Mouse (Mus musculus): ENCODE measurements around the gene 6430550D23Rik.
A peak's percentile ranks its signal among the peaks of the same experiment; 100 is the strongest.

Gene 6430550D23Rik

DNA sequence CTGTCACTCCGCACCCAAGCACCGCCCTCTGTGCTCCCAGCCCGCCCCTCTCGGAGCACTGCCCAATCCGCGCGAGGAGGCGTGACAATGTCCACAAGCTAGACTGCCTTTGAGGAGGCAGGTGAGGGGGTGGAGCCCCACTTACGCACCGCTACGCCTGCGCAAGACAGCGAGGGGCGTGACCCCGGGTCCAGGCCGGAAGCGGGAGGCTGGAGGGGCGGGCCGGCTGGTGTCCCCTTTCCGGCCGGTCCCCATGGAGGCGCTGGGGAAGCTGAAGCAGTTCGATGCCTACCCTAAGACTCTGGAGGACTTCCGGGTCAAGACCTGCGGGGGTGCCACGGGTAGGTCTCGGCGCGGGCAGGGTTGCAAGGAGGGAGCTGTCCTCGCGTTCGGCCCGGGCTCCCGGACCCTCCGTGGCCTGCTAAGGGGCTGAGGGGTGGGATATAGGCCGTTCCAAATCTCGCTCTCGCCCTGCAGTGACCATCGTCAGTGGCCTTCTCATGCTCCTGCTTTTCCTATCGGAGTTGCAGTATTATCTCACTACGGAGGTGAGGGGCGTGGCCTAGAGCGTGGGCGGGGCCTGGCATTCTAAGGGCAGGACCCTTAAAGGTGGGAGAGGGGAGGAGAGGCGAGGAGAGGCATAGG, at the start of gene 6430550D23Rik, which contains the start of gene Ergic3:
6430550D23Rik (minus strand) TSS at position 90 of the 645 bp plus-strand sequence.
Ergic3 (plus strand) TSS at position 158 of the 645 bp plus-strand sequence.
- peak; percentile 96 for DNase-seq (ENCODE audit: low spot score)

GRCm38 (mm10) chr2:156052816-156053215, 45.0 kb upstream of the 6430550D23Rik start, which contains the start of gene Fer1l4:
TSS of gene Fer1l4 (minus strand) at chr2:156052947.
- DNase-seq (ENCODE audit: low spot score): peak; percentile 57

DNA sequence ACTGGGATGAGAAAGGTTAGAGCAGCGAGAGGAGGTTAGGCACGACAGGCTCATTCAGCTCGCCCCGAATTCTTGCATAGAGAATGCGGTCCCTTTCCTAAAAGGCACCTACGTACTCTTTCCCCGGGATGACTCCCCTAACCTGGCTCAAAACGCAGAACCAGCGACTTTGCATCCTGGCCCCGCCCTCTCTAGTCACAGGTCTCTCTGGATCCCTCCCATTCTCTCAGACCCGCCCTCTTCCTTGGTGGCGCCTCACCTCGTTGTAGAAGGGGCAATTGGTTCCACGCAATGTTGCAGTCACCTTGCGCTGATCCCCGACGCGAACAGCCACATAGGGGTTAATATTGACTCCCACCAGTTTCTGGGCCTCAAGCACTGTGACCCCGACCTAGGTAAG, 40.2 kb upstream of the 6430550D23Rik start:
- no peak for DNase-seq (ENCODE audit: low spot score)

- DNase-seq (ENCODE audit: low spot score): no peak
These were observed 35.1 kb upstream of the 6430550D23Rik start for GRCm38 (mm10) chr2:156042903-156043302.

GRCm38 (mm10) chr2:156039390-156039789, 31.6 kb upstream of the 6430550D23Rik start:
- DNase-seq (ENCODE audit: low spot score): no peak

DNA sequence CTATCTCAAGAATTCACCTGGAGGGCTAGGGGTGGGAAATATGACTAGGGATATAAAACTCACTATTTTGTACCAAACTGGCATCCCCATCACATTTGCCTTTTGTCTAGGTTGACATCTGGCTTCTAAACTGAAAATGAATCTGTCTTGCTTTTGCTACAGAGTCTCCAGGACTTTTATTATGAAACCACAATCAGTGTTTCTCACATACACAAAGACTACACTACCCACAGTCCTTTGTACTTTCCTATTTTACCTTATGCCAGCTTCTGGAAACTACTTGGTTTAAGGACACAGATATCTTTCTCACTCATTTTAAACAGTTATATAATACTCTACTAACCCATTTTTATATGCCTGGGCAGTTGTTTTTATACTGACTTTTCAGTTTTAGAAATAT, 17.7 kb upstream of the 6430550D23Rik start:
- DNase-seq (ENCODE audit: low spot score): no peak

DNA sequence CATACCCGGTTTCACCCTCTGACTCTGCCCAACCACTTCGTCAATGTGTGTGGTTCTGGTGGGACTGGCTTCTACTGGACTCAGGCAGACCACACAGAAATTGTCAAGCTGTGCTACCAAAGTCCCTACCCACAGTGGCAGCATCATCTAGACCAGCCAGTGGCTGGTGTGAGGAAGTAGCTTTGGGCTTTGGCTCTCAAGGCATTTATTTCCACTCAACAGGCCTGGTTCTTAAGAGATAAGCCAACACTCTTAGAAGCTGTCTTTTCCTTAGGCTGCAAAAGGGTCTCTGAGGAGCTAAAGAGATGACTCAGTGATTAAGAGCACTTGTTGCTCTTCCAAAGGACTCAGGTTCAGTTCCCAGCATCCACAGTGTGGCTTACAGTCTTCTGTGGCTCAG, 14.0 kb upstream of the 6430550D23Rik start:
- no peak for DNase-seq (ENCODE audit: low spot score)

GRCm38 (mm10) chr2:156021219-156021618, 13.4 kb upstream of the 6430550D23Rik start:
- no peak for DNase-seq (ENCODE audit: low spot score)

DNA sequence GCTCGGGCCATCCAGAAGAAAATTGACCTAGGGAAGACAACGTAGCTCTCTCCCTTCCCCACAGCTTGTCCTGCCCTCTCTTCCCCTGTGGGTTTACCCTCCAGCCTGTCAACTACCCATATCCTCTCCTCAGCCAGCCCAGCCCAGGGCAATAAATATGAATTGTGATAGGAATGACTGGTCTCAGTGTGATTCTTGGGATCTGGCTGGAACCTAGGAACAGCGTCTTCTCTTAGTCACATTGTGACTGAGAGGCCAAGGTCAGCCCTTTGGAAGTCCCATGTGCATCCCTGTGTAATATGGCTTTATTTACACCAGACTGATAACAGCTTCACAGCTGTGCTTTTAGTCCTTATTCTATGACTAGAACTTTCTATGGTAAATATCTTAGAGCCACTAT, 10.3 kb upstream of the 6430550D23Rik start:
- DNase-seq (ENCODE audit: low spot score): no peak

DNA sequence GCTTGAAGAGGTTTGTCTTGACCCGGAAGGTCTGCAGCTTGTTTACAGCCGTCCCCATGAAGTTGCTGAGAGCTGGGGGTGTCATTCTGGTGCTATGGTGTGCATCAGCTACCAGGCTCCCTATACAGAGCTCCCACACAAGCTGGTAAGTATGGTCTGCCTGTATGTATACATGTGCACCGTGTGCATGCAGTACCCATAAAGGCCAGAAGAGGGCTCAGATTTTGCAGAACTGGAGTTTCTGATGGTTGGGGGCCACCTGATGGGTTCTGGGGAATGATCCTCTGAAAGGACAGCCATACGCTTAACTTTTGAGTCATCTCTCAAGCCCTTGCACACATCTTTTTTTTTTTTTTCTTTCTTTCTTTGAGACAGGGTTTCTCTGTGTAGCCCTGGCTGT, 2.4 kb downstream of the 6430550D23Rik start:
- DNase-seq (ENCODE audit: low spot score): no peak

- DNase-seq (ENCODE audit: low spot score): no peak
These were observed 15.9 kb downstream of the 6430550D23Rik start for GRCm38 (mm10) chr2:155991863-155992321.

DNA sequence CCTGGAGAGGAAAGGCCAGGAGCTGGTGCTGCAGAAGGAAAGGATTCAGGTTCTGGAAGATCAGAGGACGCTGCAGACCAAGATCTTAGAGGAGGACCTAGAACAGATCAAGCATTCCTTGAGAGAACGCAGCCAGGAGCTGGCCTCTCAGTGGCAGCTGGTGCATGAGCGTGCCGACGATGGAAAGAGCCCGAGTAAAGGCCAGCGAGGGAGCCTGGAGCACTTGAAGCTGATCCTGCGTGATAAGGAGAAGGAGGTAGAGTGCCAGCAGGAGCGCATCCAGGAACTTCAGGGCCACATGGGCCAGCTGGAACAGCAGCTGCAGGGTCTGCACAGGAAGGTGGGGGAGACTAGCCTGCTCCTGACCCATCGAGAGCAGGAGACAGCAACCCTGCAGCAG, 16.6 kb downstream of the 6430550D23Rik start:
- no peak for DNase-seq (ENCODE audit: low spot score)

DNA sequence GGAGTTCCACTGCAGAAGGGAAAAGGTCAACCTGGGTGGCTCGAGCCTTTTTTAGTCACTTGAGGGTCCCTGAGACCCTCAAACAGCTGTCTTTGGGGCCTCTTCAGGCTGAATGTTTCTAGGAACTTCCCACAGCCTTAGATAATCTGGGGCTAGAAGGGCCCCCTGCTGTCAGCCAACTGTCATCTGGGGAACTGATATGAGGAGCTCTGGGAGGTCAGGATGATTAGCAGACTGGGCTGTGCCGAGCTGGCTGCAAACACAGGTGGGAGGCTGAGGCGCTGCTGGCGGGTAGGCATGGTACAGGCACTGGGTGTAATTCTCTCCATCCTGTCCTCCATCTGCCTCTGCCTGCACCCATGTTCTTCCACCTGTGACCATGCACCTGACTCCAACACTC, 18.7 kb downstream of the 6430550D23Rik start:
- no peak for DNase-seq (ENCODE audit: low spot score)

DNA sequence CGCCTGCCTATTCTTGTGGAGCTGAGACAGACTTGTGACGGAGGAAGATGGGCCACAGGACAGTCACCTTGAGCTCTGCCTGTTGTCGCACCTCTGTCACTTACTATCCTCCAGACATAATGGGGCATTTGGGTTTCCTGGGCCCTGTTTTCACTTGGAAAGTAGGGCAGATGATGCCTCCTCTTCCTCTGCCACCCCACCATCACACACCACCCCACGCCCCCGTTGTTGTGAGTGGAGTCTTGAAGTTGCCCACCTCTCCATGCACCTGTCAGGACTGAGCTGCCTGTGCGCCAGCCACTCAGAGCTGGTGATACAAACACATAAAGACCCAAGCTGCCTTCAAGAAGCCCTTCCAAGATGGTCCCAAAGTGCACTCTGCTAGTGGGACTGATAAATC, 20.6 kb downstream of the 6430550D23Rik start:
- no peak for DNase-seq (ENCODE audit: low spot score)

DNA sequence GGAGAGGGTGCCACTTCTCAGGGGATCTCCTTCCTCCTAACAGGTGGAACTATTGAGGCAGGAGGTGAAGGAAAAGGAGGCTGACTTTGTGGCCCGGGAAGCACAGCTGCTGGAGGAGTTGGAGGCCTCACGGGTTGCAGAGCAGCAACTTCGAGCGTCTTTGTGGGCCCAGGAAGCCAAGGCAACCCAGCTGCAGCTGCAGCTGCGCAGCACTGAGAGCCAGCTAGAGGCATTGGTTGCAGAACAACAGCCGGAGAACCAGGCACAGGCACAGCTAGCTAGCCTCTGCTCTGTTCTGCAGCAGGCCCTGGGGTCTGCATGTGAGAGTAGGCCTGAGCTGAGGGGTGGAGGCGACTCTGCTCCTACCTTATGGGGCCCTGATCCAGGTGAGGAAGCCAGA, 22.0 kb downstream of the 6430550D23Rik start:
- no peak for DNase-seq (ENCODE audit: low spot score)

DNA sequence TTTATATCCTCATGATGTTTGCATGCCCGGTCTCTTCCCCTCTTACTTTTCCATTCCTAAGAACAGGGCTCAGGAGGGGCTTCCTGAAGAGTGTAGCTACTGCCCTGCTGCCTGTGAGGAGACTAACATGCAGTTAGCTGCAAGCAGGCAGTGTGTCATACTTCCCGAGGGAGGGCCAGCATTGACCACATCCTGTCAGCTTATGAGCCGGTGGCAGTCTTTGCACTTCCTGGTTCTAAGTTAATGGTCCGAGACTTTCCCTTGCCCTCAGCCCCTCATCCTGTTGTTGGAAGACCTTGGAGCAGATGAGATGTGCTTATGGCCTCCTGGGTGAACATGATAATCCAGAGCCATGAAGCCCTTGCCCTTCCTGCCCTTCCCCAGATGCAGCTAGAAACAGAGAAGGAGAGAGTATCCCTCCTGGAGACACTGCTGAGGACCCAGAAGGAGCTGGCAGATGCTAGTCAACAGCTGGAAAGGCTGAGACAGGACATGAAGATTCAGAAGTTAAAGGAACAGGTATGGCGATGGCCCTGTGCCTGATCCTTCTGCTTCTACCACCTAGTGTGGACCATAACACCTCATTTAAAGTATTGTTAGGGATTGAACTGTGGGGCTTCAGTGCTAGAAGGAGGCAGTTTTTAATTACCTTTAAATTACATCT, 28.3 kb downstream of the 6430550D23Rik start:
- DNase-seq (ENCODE audit: low spot score): no peak

GRCm38 (mm10) chr2:155974087-155974731, 33.6 kb downstream of the 6430550D23Rik start:
- DNase-seq (ENCODE audit: low spot score): no peak

- DNase-seq (ENCODE audit: low spot score): no peak
These were observed 34.4 kb downstream of the 6430550D23Rik start for GRCm38 (mm10) chr2:155973348-155973747.

- no peak for DNase-seq (ENCODE audit: low spot score)
These were observed 44.8 kb downstream of the 6430550D23Rik start for GRCm38 (mm10) chr2:155962991-155963390.

- DNase-seq (ENCODE audit: low spot score): no peak
These were observed 45.9 kb downstream of the 6430550D23Rik start for GRCm38 (mm10) chr2:155961862-155962261.

DNA sequence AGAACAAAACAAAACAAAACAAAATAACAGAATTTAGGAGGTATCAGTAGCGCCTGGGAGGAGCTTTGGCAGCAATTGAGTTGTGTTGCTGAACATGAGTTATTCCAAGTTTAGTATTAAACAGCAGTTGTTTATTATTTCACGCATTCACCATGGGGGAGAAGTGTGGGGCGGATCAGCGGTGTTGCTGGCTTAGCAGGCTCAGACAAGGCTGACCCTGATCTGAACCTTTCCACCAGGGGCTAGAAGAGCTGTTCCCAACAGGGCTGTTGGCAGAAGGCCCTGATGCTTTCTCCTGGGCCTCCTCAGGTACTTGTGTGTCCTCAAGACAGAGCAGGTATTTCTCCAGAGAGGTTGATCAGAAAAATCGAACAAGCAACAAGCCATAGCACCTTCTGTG, 47.8 kb downstream of the 6430550D23Rik start:
- no peak for DNase-seq (ENCODE audit: low spot score)

GRCm38 (mm10) chr2:155956134-155957059, 51.4 kb downstream of the 6430550D23Rik start, which contains the start of gene Cep250:
TSS of gene Cep250 (plus strand) at chr2:155956458.
- peak; percentile 81 for DNase-seq (ENCODE audit: low spot score)

Data from urinary bladder, postnatal 25 days (tissue).